Mouse (Mus musculus) kidney, postnatal 36 days (tissue): ENCODE measurements around the gene Gm10964.

Experiments
- DNase-seq, 2 experiments: peaks; one replicate each; pipeline ENCODE4 v3.0.0; 2021 to 2022; ENCODE audit warnings: mixed read lengths in 2 of 2

Gm10964 gene

DNA sequence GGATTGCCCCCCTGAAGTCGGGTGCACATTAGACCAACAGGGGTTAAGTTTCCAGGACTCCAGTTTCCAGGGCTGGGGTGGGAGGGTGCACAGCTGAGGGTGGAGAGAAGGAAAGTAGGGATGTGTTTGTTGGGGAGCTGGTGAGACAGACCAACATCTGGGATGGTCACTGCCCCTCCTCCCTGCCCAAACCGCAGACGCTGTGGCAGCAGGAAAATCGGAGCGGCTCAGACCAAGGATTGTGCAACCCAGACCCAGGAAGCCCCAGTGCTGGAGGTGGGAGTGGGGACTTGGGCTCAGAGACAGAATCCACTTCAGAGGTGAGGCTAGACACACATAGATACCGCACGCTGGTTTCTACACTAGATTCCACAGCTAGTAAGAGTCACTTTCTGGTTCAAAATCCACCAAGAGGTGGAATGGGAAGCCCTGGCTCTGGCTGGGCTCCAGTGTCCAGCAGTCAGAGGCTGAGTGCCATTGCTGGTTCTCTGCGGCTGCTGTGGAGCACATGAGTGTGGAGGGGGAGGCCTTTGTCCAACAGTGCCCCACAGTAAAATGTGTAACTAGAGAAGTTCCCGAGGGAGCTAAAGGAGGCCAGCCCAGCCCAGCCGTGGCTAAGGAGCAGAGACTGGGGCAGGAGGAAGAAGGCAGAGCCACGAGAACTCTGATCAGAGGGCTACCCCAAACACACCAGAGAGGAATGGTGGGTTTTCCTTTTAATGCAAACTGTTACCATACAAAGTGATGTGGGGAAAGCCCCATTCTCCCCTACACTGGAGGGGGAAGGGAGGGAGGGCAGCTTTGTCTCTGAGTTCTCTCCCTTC is 4.3 kb upstream of the Gm10964 start:
- DNase-seq, result peak; percentile 25 to 34

GRCm38 (mm10) chr3:103735776-103736600 is 3.2 kb upstream of the Gm10964 start:
- DNase-seq, result no peak

DNA sequence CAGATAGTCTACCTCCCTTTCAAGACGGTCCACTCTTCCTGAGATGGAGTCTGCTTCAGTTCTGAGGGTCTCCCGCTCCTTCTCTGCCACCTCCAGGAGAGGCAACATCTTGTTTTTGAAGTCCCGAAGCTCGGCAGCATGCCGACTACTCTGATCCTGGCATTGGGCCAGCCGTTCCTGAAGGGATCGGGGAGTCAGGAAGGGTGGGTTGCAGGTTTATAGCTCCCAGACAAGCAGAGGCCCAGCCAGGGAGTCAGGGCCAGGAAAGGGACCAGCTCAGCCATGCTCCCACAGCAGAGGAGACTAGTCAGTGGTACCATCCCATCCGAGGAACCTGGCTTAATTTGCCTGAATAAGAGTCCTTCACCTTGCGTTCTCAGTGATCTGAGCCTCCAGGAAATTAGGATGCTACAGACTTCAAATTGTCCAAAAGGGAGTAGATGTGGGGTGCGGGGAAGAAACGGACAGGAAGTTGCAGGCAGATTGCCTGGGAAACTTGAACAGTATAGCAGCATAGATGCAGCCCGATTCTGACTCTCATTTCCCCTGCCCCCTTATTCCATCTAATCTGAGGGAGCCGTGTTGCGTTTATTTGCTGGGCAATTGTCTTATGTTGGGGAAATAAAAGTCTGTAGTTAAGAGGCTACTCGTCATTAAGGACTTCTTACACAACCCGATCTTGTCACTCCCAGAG is 2.0 kb upstream of the Gm10964 start:
- peak in 1 of 2 experiments; percentile 65 for DNase-seq

DNA sequence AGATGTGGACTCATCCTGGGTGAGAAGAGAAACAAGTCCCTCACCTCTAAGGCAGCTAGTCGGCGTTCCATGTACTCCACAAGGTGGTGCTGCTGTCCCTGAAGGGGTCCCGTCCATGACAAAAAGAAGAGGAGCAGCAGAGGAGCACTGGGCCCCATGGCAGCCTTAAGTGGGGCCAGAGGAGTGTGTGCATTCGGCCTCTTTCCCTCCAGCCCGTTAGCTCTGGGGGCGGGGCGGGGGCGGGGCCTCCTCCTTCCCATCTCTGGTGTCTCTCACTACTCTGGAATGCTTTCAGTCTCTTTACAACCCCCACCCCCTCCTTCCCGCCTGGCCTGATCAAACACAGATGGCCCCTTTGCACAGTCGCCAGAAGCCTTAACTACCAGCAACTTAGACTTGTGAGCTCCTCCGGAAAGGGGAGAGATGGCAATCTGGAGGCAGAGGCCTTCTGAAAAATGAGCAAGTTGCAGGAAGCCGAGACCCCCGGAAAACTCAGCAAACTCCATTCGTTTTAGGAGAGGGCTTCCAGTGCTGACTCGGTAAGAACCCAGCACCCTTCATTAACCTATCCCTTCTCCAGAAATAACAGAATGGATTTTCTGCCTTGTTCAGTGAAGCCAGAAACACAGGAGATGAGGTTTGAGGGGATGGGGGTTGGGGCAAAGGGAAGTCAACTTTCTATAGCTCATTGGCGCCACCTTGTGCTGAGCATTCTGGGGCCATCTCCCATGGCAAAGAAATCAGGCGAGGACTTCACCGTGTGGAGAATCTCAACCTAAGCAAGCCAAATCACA is 1.2 kb upstream of the Gm10964 start, which contains the start of gene Olfml3:
Gene Olfml3 (minus strand): TSS at position 224 of the 794 bp plus-strand sequence.
- DNase-seq, result peak; percentile 83 to 94

DNA sequence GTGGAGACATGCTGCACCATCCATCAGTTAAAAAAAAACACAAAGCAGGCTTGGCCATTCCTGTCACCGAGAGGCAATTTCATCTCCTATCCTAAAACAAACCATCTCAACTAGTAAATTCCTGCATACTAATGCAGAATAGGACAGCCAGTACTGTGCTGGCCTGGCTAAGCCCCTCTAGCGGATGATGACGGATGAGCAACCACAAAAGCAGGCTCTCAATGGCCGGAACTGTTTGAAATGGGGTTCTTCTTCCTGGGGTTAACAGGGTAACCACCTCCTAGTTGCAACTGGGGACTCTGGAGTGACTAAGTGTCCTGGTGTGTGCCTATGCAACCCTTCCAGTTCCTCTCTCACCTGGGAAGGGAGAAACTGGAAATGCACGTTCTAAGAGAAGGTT is 1.2 kb downstream of the Gm10964 start:
- no peak for DNase-seq

DNA sequence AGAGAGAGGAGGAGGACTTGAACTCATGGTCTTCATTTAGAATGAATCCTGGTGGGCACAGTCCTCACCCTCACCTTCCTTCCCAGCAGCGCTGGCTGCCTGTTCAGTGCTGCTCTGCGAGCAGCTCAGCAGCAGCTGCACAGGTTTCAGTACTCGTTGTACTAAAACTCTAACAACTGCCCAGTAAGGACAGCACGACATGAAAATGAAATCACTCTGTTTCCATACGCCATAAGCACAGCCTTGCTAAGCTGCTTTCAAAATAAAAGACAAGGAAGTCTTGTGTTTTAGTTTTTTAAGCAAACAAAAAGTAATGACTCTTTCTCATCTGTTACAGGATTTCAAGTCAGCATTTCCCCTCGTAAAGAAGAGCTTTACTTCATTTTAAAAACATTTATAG is 4.0 kb downstream of the Gm10964 start:
- no peak for DNase-seq

DNA sequence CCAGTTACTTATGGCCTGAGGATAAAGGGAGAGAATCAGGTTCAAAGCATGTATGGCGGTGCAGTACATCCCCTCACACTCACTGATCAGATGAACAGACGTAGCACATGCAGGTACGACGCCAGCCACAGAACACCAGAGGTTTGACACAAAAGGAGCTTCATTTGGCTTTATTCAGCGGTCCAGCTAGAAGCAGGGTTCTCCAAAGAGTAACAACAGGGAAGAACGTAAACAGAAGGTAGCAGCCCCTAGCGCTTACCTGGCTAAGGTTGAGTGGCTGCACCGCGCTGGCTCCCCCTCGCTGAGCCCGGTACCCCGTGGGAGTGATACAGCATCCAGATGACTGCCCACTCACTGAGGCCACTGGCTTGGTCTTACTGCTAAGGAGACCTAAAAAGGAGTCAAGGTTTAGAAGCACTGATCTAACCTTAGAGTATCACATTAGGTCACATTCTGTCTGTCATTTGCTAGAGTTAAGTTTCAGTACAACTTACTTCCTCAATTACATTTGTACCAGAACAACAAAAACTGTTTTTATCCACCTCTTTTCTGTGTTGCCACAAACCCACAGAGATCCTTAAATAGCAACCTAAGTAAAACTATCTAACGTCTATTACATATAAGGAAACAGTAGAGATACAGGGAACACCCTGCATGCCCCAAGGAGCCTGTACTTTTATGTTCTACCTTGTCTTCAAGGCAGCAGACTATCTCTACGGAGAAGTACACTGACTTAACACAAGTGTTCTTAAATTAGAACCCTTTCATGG is 6.0 kb downstream of the Gm10964 start:
- no peak for DNase-seq

- no peak for DNase-seq
Measured at GRCm38 (mm10) chr3:103746711-103747110, 7.5 kb downstream of the Gm10964 start.

GRCm38 (mm10) chr3:103751558-103751957 is 12.4 kb downstream of the Gm10964 start:
- DNase-seq, result no peak

GRCm38 (mm10) chr3:103755351-103755750 is 16.2 kb downstream of the Gm10964 start:
- DNase-seq, result no peak

GRCm38 (mm10) chr3:103756920-103757319 is 17.8 kb downstream of the Gm10964 start:
- no peak for DNase-seq

GRCm38 (mm10) chr3:103758456-103758855 is 19.3 kb downstream of the Gm10964 start:
- no peak for DNase-seq

DNA sequence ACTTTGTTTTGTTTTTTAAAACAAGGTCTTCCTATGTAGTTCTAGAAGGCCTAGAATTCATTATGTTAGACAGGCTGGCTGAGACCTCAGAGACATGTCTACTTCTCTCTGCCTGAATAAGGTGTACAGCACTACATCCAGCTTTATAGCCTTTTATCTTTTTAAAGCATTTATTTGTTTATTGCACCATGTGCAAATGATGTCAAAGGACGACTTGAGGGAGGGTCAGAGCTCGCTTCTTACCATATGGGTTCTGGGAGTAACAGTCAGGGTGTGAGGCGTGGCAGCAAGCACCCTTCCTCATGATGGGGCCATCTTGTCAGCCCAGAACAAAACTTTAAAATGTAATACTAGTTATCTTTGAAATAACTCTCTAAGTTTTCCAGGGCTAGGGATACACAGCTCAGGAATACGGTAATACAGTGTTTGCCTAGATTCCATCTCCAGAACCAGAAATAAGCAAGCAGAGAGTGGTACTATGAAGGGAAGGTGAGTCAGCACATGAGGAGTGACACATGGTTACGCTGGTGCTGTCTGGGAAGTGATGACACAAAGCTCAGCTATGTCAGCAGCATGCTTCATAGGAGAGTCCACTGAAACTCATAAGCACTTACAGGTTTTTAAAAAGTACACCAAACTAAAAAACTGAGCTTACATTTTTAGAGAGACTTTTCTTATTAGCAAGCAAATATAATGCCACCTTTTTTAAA is 20.2 kb downstream of the Gm10964 start:
- no peak for DNase-seq

DNA sequence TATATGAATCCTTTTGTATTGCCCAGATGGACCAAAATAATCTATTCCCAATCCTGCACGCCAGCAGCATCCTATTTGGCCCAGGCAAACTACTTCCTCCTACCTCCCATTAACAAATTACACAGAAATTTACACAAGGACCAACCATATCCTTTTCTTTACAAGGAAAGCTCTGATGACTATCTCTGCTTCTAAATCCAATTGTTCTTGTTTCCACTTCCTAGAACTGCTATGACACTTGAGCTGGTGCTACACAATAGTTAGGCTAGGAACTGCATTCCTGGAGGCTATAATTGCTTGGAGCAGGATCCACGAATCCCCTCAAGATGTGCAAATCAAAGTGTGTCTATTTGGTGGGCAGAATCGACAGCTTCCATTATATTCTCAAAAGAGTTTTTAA is 27.6 kb downstream of the Gm10964 start:
- DNase-seq, result no peak

GRCm38 (mm10) chr3:103771531-103772130 is 32.5 kb downstream of the Gm10964 start:
- DNase-seq, result peak; percentile 88 to 91

- DNase-seq, result peak; percentile 52 to 63
Measured at GRCm38 (mm10) chr3:103772846-103773245, 33.7 kb downstream of the Gm10964 start.

DNA sequence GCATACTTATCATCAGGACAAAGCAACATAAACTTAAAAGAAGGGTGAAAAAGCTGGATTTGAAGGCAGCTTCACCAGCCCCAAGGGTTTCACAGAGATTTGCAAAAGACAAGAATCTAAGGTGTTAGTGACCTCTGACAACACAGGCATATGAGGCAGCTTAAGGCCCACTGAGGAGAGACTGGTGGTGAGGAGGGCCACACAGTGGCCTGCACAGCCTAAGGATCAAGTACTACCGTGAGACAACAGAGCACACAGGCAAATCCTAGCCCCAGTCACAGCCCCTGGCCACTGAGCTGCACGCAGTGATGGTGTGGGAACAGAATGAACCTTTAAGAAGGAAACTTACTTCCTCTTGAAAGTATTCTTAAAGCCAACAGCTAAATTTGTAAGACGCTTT is 34.3 kb downstream of the Gm10964 start:
- DNase-seq, result peak in 1 of 2 experiments; percentile 15

DNA sequence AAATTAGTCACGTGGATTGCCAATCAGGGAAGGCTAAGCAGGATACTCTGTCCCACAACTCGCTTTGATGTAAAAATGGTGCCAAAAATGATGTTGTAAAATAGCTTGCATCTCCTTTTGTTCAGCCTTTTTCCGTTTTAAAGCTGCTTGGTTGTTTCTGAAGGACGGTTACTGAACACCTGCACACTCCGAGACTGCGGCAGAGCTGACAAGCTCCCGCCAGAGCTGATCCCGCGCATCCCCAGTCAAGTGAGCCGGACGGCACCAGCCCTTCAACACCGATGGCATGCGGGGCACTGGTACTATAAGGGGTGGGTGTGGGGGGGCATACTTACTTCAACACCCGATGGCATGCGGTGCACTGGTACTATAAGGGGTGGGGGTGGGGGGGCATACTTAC is 34.8 kb downstream of the Gm10964 start:
- no peak for DNase-seq

- no peak for DNase-seq
Measured at GRCm38 (mm10) chr3:103777940-103778339, 38.8 kb downstream of the Gm10964 start.

DNA sequence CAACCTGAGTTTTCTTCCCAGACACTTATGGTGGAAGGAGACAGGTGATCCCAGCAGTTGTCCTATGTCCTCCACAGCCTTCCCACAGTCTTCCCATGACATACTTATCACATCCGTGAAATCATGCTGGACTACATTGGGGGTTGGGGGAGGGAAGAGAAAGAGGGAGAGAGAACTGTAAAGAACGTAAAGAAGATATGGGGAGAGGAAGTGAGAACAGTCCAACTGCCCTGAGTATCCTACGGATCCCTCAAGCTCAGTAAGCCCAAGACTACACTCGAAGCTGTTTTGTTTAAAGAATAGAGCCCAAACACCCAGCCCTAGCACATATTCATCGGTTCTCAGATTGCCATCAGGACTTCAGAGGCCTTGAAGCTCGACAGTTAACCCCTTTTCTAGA is 39.5 kb downstream of the Gm10964 start:
- DNase-seq, result no peak
